Mouse (Mus musculus) E14TG2a.4 (cell line): Measurements from ENCODE around the gene Gm44579.

Source experiments
- CTCF ChIP-seq: conservative IDR thresholded peaks from 2 replicates; pipeline ENCODE4 v1.5.1; 2014; ENCODE audit warnings: low read length
- NANOG ChIP-seq: IDR thresholded peaks from 2 replicates; pipeline ENCODE4 v1.6.1; 2014; ENCODE audit warnings: borderline replicate concordance, low read length, mixed read lengths

DNA sequence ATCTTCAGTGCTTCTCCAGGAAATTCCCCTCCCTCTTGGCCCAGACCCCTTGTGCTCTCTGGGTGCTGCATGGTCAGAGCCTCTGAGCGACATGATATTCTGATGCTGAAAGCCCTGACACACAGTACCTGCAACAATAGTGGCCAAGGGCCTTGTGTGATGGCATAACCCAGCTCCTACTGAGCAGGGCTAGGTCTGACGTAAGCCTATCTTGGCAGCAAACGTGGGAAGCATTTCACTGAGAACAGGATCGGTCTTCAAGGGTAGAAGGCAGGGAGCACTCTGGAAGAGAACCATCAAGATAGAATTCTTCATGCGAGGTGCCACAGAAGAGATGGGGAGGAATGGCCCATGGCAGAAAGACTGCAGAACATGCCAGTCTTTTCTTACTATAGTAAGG is 55.3 kb downstream of the Gm44579 start, which contains the start of gene Asb8:
- TF ChIP-seq CTCF (no peak), NANOG (no peak)
